Mouse (Mus musculus) hindbrain, embryonic 13.5 days (tissue): ENCODE measurements around the gene Hist2h2ac. TPM values are rescaled to one million over a fixed set of nuclear protein-coding genes. Genes with fewer than 3 reads are reported as not detected.
"Not testable (repeated sequence)": the region's sequence is repeated elsewhere in the genome, so short reads cannot be mapped to it uniquely, and the experiment has no call there.

Experiments used
- ATAC-seq: fragments of 200-750 bp; cut with Nextera tagmentation; 2 replicates; pipeline ENCODE4 v1.8.0; 2017; ENCODE audit warnings: moderate TSS enrichment; ENCODE audit not compliant: low FRiP score
- H3K27ac ChIP-seq: fragments of 300-500 bp; sonication (generic); 2 replicates; pipeline ENCODE4 v1.5.1; 2015; ENCODE audit warnings: inconsistent platforms, mild to moderate bottlenecking, moderate library complexity
- H3K27me3 ChIP-seq: fragments of 300-500 bp; sonication (generic); 2 replicates; pipeline ENCODE4 v1.6.1; 2015; ENCODE audit warnings: mild to moderate bottlenecking, inconsistent platforms
- H3K36me3 ChIP-seq: fragments of 300-500 bp; sonication (generic); 2 replicates; pipeline ENCODE4 v1.6.1; 2015; ENCODE audit warnings: mild to moderate bottlenecking, inconsistent platforms
- H3K4me1 ChIP-seq: fragments of 300-500 bp; sonication (generic); replicated peaks from 2 replicates; pipeline ENCODE4 v1.6.1; 2015; ENCODE audit warnings: inconsistent platforms
- H3K4me2 ChIP-seq: fragments of 300-500 bp; sonication (generic); 2 replicates; pipeline ENCODE4 v1.6.1; 2015; ENCODE audit warnings: inconsistent platforms, mild to moderate bottlenecking, moderate library complexity
- H3K4me3 ChIP-seq: fragments of 300-500 bp; sonication (generic); 2 replicates; pipeline ENCODE4 v1.5.1; 2015; ENCODE audit warnings: mild to moderate bottlenecking, inconsistent platforms
- H3K9ac ChIP-seq: fragments of 300-500 bp; sonication (generic); 2 replicates; pipeline ENCODE4 v1.6.1; 2015; ENCODE audit warnings: mild to moderate bottlenecking, inconsistent platforms
- H3K9me3 ChIP-seq: fragments of 300-500 bp; sonication (generic); 2 replicates; pipeline ENCODE4 v1.6.1; 2016; ENCODE audit warnings: inconsistent platforms
- WGBS: fragments of 180-500 bp; shearing (Covaris S2); methylation state at CpG from one replicate; pipeline ENCODE4 v1.1.7; 2015; 5-methylcytosine and 5-hydroxymethylcytosine counted together
- polyA plus RNA-seq: library from polyadenylated mRNA; unstranded; fragments of >200 nt; fragmentation: Nextera tagmentation; extraction: Ambion mirVana; gene quantifications from 2 replicates; pipeline ENCODE4 v1.2.1, GENCODE M21; 2015

Hist2h2ac gene
- polyA plus RNA-seq, 1 experiment from 2014 or later: 3.1 TPM

DNA sequence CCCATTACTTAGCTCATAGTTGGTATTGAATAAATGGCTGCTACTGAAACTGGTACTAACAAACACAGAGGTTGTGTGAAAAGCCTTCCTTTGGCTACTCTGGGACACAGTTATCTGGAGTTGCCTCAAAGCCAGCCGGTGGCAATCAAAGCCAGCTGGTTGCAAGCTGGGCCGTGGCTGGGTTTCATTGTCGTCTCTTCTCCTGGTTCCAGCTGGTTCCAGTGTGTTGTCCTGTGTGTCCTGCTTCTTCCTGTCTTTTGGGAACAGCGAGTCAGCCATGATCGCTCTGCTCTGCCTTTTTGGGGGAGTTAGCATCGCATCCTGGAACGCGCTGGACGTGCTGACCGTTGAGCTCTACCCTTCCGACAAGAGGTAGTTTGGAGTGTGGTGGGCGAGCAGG lies 27.7 kb downstream of the Hist2h2ac start:
- 68% methylated on average over 12 of the region's 12 CpGs for WGBS

DNA sequence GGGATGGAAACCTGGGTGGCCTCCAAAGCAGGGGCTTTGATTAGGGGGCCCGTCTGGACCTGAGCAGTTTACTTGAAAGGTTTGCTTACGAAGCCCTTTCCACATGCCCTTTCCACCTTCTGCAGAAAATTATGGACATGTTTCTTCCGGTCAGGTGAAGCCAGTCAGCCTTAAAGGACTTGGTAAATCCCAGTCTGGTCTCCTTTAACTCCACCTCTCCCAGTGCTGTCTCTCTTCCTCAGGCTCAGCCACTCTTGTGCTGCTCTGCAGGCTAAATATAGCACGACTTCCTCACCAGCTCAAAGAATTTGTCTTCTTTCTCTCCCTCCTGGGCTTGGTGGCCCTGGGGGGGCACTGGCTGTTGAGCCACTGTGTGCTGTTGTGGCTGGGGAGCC lies 38.3 kb downstream of the Hist2h2ac start:
- ATAC-seq: no peak
- no peaks in the 10 kb centered on the region for H3K27me3 ChIP-seq
- H3K27ac ChIP-seq: peak overlapping the region; percentile 90
- no peaks in the 10 kb centered on the region for H3K9me3 ChIP-seq
- H3K9ac ChIP-seq: peak overlapping the region; percentile 86
- peak overlapping the region; percentile 79 for H3K4me2 ChIP-seq
- H3K36me3 ChIP-seq: peaks cover 39% of the 10 kb centered on the region
- H3K4me1 ChIP-seq: peaks cover 54% of the 10 kb centered on the region
- 26% methylated on average over 4 of the region's 4 CpGs for WGBS
- H3K4me3 ChIP-seq: peak overlapping the region; percentile 66

More for the DNA sequence above, 27.7 kb downstream of the Hist2h2ac start:
- no peak overlapping the region for H3K4me2 ChIP-seq
- no peak overlapping the region for H3K4me3 ChIP-seq
- ATAC-seq: no peak
- H3K4me1 ChIP-seq: peaks cover 12% of the 10 kb centered on the region
- no peak overlapping the region for H3K27ac ChIP-seq
- peaks cover 75% of the 10 kb centered on the region for H3K36me3 ChIP-seq
- no peaks in the 10 kb centered on the region for H3K9me3 ChIP-seq
- no peaks in the 10 kb centered on the region for H3K27me3 ChIP-seq
- H3K9ac ChIP-seq: no peak overlapping the region

DNA sequence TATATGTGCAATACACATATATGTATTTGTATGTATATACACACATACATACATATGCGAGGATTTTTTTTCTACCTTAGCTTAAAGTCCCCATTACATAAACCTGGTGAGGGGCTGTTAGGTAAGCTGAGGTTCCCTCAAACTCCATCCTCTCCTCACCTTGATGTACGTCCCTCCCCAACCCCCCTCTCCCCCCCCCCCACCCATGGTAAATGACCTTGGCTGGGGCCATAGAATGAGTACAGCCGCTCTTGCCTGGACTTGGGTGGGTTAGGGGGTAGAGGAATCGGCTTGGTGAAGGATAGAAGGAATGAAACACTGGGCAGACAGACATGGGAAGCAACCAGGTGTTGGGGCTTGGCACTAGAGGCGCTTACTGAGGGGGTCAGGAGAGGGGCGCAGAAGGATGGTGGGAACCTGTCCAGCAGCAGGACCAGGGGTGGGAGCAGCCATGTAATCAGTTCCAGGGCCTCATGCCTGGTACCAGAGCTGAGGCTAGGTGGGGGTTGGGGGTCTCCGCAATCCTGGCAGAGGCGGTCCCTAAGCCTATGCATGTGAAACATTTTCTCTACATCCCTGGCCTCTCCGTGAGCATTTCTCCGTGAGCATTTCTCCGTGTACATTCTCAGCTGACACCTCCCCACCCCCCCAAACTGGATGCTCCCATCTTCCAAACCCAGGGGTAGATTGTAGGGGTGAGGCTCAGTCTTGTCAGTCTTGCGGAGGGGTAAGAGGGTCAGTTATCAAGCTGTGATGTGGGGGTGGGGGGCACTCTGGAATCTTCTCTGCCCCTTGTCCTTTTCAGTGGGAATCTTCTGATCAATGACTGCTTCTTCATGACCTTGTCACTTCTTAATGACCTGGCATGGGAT lies 38.9 kb downstream of the Hist2h2ac start:
- peak overlapping the region; percentile 66 for H3K4me3 ChIP-seq
- H3K4me2 ChIP-seq: peak overlapping the region; percentile 79
- H3K27ac ChIP-seq: peak overlapping the region; percentile 90
- ATAC-seq: peak; percentile 52
- peaks cover 53% of the 10 kb centered on the region for H3K4me1 ChIP-seq
- H3K9ac ChIP-seq: peak overlapping the region; percentile 86
- no peaks in the 10 kb centered on the region for H3K9me3 ChIP-seq
- H3K36me3 ChIP-seq: peaks cover 35% of the 10 kb centered on the region
- no peaks in the 10 kb centered on the region for H3K27me3 ChIP-seq
- 39% methylated on average over 12 of the region's 12 CpGs for WGBS

DNA sequence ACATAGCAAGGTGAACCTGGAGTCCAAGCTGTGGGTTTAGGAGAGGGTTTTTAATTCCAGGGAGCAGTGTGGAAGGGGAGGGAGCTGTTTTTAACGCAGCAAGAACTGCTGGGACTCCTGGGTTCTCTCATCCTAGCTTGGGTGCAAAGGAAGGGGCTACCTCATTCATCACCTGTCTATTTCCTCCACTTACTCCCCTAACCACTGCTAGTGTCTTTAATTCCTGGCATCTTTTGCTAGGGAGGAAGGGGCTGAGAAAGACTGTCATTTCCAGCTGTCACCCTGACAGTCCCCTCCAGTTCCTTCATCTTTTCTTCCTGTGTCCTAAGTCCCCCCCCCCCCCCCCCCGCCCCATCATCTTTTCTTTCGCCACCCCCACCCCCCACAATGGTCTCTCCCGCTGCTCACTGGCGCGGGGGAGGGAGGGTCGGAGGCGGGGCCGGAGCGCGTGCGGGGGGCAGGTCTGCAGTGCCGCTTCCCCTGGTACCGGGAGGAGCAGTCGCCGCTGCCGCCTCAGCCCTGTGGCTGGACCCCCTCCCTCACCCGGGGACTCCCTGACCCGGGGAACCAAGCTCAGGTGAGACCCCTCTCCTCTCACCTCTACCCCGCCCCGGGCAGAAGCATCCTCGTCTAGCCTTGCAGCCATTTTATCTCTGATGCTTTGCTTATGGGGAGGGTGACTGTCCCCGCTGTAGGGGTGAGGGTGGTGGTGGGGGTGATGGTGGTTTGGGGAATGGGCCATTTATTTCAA lies 39.8 kb downstream of the Hist2h2ac start, which contains the start of gene Sv2a:
Gene Sv2a (plus strand): TSS at position 425 of the 751 bp plus-strand sequence.
- peak within 1 kb of the TSS; percentile 79 for H3K4me2 ChIP-seq
- peak within 1 kb of the TSS; percentile 86 for H3K9ac ChIP-seq
- H3K9me3 ChIP-seq: no peaks in the 10 kb centered on the region
- H3K4me1 ChIP-seq: peaks cover 47% of the 10 kb centered on the region
- peak within 1 kb of the TSS; percentile 66 for H3K4me3 ChIP-seq
- H3K36me3 ChIP-seq: peaks cover 39% of the 10 kb centered on the region
- peak within 1 kb of the TSS; percentile 90 for H3K27ac ChIP-seq
- H3K27me3 ChIP-seq: no peaks in the 10 kb centered on the region
- 2% methylated on average over 12 of the region's 23 CpGs for WGBS
- peak; percentile 68 for ATAC-seq

DNA sequence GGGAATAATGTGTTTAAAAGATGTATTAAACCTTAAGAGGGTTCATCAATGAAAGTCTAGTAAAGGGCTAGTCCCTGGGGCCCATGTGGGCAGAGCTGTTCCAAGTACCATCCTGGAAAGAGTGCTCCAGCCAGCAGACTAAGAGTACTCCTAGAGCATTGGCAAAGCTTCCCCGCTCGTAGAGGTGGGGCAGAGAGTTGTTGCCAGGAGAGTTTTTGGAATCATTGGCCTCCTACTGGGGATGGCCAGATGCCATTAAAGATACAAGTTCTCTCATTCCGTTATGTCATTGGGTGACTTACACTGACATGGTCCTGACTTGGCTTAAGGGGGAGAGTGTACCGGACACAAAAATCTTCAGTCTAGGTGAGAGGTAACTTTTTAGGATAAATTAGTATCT lies 41.1 kb downstream of the Hist2h2ac start:
- Histone ChIP-seq H3K4me2 (no peak overlapping the region), H3K4me3 (no peak overlapping the region), H3K9me3 (no peaks in the 10 kb centered on the region), H3K9ac (no peak overlapping the region), H3K27me3 (no peaks in the 10 kb centered on the region), H3K36me3 (peaks cover 41% of the 10 kb centered on the region), H3K27ac (no peak overlapping the region), H3K4me1 (peaks cover 45% of the 10 kb centered on the region)
- 54% methylated on average over 4 of the region's 4 CpGs for WGBS
- ATAC-seq: no peak

DNA sequence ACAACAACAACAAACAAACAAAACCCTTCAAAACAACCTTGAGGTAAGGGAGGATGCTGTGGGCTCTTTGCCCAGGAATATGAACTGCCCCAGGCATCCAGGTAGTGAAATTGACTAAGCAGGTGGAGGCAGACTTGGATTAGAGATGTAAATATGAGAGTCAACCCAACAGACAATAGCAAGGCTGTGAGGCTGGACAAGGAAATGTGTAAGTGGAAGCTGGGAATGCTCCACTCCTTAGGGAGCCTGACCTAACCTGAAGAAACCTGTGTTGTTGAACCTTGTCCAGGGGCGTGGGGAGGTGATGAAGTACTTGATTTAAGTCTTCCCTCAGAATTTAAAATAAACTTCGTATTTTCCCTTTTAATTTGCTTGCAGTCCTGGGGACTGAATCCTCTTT lies 41.8 kb downstream of the Hist2h2ac start:
- ATAC-seq: no peak
- Histone ChIP-seq H3K36me3 (peaks cover 47% of the 10 kb centered on the region), H3K9me3 (no peaks in the 10 kb centered on the region), H3K27me3 (no peaks in the 10 kb centered on the region), H3K4me3 (no peak overlapping the region), H3K4me2 (no peak overlapping the region), H3K27ac (no peak overlapping the region), H3K9ac (no peak overlapping the region), H3K4me1 (peaks cover 48% of the 10 kb centered on the region)
- 84% methylated on average over 2 of the region's 2 CpGs for WGBS

DNA sequence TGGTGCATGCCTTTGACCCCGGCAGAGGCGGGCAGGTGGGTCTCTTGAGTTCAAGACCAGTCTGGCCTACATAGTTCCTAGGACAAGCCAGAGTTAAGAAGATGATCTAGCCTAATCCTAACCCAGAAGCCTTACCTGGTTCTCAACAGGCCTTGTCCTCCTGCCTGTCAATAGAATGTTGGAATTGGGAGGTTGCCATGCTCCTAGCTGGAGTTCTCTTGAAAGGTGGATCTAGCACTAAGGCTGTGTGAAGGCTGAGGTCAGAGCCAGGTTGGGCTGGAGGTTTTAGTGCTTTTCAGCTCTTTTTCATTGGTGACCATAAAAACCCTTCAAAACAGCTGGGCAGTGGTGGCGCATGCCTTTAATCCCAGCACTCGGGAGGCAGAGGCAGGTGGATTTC lies 42.3 kb downstream of the Hist2h2ac start:
- H3K4me2 ChIP-seq: no peak overlapping the region
- H3K4me3 ChIP-seq: no peak overlapping the region
- peaks cover 48% of the 10 kb centered on the region for H3K36me3 ChIP-seq
- no peaks in the 10 kb centered on the region for H3K27me3 ChIP-seq
- WGBS: 93% methylated on average over 4 of the region's 4 CpGs
- no peak overlapping the region for H3K27ac ChIP-seq
- no peak for ATAC-seq
- no peaks in the 10 kb centered on the region for H3K9me3 ChIP-seq
- H3K4me1 ChIP-seq: peaks cover 48% of the 10 kb centered on the region
- no peak overlapping the region for H3K9ac ChIP-seq

DNA sequence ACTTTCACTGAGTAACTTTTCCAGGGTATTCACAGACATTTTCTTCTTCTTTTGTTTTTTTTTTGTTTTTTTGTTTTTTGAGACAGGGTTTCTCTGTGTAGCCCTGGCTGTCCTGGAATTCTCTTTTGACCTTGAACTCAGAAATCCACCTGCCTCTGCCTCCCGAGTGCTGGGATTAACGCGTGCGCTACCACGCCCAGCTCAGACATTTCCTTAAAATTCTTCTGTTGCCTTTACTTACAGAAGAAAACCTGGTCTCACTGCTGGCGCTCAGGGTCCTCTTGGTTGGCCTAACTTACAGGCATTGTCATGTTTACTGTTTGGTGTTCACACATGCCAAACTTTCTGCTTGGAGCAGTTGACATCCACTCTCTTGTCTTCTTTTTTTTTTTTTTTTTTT lies 45.4 kb downstream of the Hist2h2ac start:
- no peaks in the 10 kb centered on the region for H3K27me3 ChIP-seq
- peaks cover 44% of the 10 kb centered on the region for H3K4me1 ChIP-seq
- no peaks in the 10 kb centered on the region for H3K9me3 ChIP-seq
- peaks cover 48% of the 10 kb centered on the region for H3K36me3 ChIP-seq
- no peak overlapping the region for H3K27ac ChIP-seq
- WGBS: 96% methylated on average over 6 of the region's 6 CpGs
- H3K9ac ChIP-seq: no peak overlapping the region
- H3K4me3 ChIP-seq: no peak overlapping the region
- no peak overlapping the region for H3K4me2 ChIP-seq
- ATAC-seq: no peak

DNA sequence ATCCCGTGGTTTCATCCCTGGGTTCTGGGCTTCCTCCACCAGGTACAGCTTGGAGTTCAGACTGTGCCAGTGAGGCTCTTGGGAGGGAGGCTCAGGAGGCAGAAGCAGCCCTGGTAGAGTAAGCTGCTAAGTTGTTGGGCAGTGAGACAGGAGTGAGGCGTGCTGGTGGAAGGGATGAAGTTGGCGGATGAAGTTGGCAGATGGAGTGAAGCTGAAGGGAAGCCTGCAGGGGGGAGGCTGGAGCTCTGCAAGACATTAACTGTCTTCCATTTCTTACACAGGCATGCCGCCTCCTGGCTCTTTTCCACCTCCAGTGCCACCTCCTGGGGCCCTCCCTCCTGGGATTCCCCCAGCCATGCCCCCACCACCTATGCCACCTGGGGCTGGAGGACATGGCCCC lies 46.6 kb downstream of the Hist2h2ac start:
- ATAC-seq, H3K27ac ChIP-seq, H3K9ac ChIP-seq, H3K4me3 ChIP-seq, H3K9me3 ChIP-seq, H3K27me3 ChIP-seq: not testable (repeated sequence)
- H3K4me1 ChIP-seq: peaks cover 42% of the 10 kb centered on the region
- H3K4me2 ChIP-seq: peak overlapping the region; percentile 27; the same call in 1 of the 2 replicates
- 88% methylated on average over 4 of the region's 4 CpGs for WGBS
- H3K36me3 ChIP-seq: peaks cover 44% of the 10 kb centered on the region

DNA sequence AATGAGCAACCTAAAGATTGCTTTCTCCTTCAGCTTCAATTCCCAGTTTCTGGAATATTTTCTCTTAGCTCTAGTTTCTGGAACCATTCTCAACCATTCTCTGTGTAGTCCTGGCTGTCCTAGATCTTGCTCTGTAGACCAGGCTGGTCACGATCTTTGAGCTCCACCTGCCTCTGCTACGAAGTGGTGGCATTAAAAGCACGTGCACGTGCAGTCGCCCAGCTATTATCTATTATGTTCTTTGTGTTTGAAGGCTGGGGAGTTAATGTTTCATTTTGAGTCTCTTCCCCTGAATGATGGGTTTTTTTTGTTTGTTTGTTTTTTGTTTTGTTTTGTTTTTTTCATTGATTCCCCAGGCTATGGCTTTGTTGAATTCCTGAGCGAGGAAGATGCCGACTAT lies 47.5 kb downstream of the Hist2h2ac start:
- peak overlapping the region; percentile 91 for H3K9ac ChIP-seq
- 36% methylated on average over 7 of the region's 7 CpGs for WGBS
- peaks cover 42% of the 10 kb centered on the region for H3K4me1 ChIP-seq
- ATAC-seq: no peak
- H3K27me3 ChIP-seq: no peaks in the 10 kb centered on the region
- peak overlapping the region; percentile 97; the same call in 1 of the 2 replicates for H3K27ac ChIP-seq
- peak overlapping the region; percentile 99 for H3K4me2 ChIP-seq
- H3K9me3 ChIP-seq: no peaks in the 10 kb centered on the region
- H3K4me3 ChIP-seq: peak overlapping the region; percentile 92
- peaks cover 39% of the 10 kb centered on the region for H3K36me3 ChIP-seq

DNA sequence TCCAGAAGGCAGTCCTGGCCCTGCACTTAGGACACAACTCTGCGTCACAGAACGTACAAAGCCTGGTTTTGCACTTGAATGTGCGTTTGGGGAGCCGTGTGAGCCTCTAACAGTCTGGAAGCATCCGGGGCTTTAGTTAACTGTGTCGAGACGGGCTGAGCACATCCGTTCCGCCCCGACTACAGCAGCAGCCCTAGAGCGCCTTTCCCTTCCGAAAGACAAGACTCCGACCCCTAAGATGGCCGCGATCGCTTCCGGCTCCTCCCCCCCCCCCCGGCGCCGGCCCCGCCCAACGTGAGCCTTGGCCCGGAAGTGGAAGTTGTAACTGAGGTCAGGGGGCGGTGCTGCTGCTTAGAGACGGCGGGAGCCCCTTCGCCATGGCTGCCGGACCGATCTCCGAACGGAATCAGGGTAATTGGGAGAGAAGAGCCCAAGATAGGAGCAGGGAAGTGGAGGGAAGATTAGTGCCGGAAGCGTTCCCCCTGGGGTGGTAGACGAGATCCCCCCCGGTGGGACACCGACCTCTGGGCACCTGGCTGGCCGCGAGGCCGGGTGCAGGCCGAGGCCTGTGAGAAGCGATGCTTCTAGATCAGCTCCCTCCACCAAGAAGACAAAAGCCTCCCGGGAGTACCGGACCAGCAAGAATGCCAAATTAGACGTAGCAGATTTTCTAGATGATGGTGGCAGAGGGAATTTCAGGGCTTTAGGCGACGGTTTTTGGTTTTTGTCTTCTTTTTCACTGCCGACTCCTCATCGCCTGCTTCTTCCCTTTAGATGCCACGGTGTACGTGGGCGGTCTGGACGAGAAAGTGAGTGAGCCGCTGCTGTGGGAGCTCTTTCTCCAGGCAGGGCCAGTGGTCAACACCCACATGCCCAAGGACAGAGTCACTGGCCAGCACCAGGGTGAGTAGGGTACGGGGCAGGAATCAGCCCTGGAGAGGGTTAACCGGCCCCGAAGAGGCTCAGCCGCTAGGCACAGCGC lies 48.2 kb downstream of the Hist2h2ac start, which contains the start of gene Sf3b4:
Gene Sf3b4 (plus strand): TSS at position 136 of the 982 bp plus-strand sequence.
- Histone ChIP-seq H3K4me2 (peak within 1 kb of the TSS; percentile 99), H3K27ac (peak within 1 kb of the TSS; percentile 97), H3K4me3 (peak within 1 kb of the TSS; percentile 92), H3K27me3 (no peaks in the 10 kb centered on the region), H3K9me3 (no peaks in the 10 kb centered on the region), H3K4me1 (peaks cover 42% of the 10 kb centered on the region), H3K36me3 (peaks cover 34% of the 10 kb centered on the region), H3K9ac (peak within 1 kb of the TSS; percentile 91)
- under 1% methylated on average over 56 of the region's 58 CpGs for WGBS
- peak; percentile 94 for ATAC-seq
